Mouse (Mus musculus) T-helper 2 cell (primary cell): ENCODE data around the gene Mavs.
"Not testable (repeated sequence)": the region's sequence is repeated elsewhere in the genome, so short reads cannot be mapped to it uniquely, and the experiment has no call there.

ENCODE experiments used
- in situ Hi-C: fragments of 300-600 bp; cut with MboI, MseI; formaldehyde crosslinking; loops from one replicate; pipeline ENCODE4 v1.15.1; 2025; ENCODE audit warnings: high pct_unique_total_duplicates

Mavs gene

GRCm38 (mm10) chr2:131211026-131211615 is 22.7 kb upstream of the Mavs start:
- in situ Hi-C loops = loop anchor here (10.0 kb wide), 1 partner anchor 1054 kb away; the partner anchor contains the start of gene Cds2

GRCm38 (mm10) chr2:131213773-131214172 is 20.1 kb upstream of the Mavs start:
- in situ Hi-C loops = loop anchor here (10.0 kb wide), 1 partner anchor 1051 kb away; the partner anchor contains the start of gene Cds2

GRCm38 (mm10) chr2:131215941-131216858 is 17.7 kb upstream of the Mavs start:
- in situ Hi-C loops = loop anchor here (10.0 kb wide), 1 partner anchor 1049 kb away; the partner anchor contains the start of gene Cds2

DNA sequence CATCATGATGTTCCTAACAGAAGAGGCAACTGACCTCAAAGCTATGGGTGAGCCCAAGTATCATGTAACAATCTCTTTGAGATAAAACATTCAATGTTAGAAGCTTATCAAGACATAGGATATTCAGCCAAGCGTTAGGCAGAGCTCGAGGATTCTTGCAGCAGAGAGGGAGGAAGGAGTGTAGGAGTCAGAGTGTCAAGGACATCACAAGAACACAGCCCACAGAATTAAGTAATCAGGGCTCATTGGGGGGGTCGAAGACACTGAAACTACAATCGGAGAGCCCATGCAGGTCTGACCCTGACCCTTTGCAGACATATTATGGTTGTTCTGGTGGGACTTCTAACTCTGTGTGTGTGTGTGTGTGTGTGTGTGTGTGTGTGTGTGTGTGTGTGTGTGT is 13.8 kb upstream of the Mavs start:
- in situ Hi-C loops = no loop called here

- in situ Hi-C loops = no loop called here
Observed at GRCm38 (mm10) chr2:131221853-131222515, 11.9 kb upstream of the Mavs start.

GRCm38 (mm10) chr2:131222562-131222961 is 11.3 kb upstream of the Mavs start:
- in situ Hi-C loops = no loop called here

- in situ Hi-C loops = no loop called here
Observed at GRCm38 (mm10) chr2:131223569-131223968, 10.3 kb upstream of the Mavs start.

- in situ Hi-C loops = no loop called here
Observed at GRCm38 (mm10) chr2:131225178-131225577, 8.7 kb upstream of the Mavs start.

GRCm38 (mm10) chr2:131226669-131227068 is 7.2 kb upstream of the Mavs start:
- in situ Hi-C loops = not testable (repeated sequence)

- in situ Hi-C loops = no loop called here
Observed at GRCm38 (mm10) chr2:131227243-131227642, 6.6 kb upstream of the Mavs start.

DNA sequence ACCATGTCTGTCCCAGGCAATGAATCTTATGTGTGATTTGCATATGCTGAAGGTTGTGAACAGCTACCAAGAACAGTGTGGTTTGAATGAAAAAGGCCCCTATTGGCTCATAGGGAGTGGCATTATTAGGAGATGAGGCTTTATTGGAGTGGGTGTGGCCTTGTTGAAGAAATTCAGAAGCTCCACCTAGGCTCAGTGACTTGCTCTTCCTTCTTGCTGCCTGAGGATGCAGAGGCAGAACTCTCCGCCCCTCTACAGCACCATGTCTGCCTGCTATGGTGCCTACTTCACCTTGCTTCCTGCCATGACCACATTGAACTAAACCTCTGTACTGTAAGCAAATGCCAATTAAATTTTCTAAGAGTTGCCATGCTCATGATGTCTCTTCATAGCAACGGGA is 1.3 kb upstream of the Mavs start:
- in situ Hi-C loops = no loop called here

DNA sequence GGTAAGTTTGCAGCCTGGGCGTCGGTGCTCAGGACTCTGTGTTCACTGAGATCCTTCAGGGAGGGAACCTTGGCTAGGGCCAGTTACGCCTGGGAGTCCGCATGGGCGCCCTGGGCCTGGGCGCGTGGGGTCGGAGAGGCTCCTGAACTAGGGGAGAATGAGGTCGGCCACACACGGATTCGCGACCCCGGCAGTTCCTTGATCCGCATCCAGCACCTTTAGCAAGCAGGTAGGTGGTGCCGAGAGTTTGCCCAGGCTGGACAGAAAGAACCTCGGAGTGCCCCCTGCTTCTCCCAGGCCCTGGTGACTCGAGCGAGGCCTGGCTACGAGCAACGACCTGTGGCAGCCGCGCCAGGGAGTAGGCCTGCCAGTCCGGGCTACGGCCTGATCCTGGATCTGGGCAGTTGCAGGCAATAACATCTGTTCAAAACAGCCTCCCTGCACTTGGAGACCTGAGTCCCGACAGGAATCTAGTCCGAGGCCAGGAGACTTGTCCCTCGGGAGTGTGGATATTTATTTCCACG is 326 bp downstream of the Mavs start:
- in situ Hi-C loops = no loop called here

GRCm38 (mm10) chr2:131234970-131235635 is 1.2 kb downstream of the Mavs start:
- in situ Hi-C loops = no loop called here

DNA sequence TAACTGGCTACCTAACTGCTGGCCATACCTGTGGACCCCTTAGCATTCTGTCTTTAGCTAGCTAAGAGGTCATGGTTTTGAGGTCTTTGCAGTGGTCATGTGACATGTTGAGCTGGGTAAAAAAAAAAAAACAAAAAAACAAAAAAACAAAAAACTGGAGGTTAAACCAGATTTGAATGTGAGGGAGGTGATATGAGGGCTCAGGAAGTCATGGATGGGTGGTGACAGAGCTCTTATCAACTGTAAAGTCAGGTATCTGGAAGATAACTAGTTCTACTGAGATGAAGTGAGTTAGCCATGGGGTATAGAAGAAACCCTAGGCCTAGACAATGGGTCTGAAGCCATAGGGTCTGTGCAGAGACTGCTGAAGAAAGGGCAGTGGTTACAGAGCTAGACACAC is 8.3 kb downstream of the Mavs start:
- in situ Hi-C loops = no loop called here

GRCm38 (mm10) chr2:131242929-131243328 is 9.1 kb downstream of the Mavs start:
- in situ Hi-C loops = no loop called here

DNA sequence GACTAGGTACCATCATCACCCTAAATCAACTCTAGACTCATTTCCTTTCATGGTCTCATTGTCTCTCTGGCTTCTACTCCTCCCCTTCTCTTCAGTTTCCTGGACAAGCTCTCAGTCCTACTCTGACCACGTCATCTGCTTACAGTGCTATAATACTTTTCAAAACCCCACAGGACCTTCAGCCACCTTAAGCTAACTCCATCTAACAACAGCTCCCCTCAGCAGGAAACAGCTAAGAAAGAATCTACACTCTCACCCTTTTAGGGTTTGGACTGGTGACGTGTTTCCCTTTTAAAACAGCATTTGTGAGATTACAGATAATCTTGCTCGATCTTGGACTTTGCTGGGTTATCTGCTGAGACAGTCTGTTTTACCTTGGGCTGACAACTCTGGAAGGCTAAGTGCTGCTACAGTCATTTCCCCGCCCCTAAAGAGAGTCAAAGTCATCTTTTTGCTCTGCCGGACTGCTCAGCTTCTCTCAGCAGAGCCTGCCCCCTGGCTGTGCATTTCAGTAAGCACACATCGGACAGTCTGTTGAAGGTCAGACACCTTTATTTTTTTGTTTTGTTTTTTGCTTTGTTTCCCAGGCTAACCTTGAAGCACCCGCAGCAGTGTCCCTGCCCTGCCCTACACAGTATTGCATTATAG is 19.9 kb downstream of the Mavs start:
- in situ Hi-C loops = loop anchor here (5.0 kb wide), 1 partner anchor 157 kb away; no protein-coding TSS in a partner anchor

DNA sequence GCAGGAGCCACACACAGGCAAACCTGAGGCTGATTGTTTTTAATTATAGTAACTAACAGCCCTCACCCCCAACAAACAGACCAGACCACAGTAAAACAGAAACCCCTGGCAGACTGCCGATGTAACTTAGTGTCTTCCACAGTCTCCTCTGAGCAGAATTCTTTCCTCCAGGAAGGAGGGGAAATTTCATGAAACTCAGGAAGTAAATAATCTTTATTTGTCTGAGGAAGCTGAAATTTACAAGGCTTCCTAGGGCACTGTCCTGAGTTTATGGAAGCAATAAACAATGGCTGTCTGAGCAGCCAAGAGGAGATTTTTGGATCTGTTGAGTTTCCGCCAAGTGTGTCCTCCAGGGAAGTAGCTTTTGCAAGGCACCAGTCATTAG is 20.5 kb downstream of the Mavs start:
- in situ Hi-C loops = loop anchor here (5.0 kb wide), 1 partner anchor 157 kb away; no protein-coding TSS in a partner anchor

GRCm38 (mm10) chr2:131255738-131256137 is 21.9 kb downstream of the Mavs start:
- in situ Hi-C loops = no loop called here

DNA sequence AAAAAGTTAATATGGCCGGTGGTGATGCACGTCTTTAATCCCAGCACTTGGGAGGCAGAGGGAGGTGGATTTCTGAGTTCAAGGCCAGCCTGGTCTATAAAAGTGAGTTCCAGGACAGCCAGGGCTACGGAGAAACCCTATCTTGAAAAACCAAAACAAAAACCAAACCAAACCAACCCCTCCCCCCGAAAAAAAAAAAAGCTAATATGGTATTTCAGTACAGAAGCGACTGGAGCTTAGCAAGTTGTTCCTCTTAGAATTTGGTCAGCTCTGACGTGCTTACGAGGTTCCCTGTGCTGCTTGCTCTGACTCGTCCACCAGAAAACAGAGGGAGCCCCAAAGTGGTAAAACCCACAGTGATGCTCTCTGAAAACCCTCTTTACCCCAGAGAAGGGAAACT is 24.8 kb downstream of the Mavs start:
- in situ Hi-C loops = no loop called here

DNA sequence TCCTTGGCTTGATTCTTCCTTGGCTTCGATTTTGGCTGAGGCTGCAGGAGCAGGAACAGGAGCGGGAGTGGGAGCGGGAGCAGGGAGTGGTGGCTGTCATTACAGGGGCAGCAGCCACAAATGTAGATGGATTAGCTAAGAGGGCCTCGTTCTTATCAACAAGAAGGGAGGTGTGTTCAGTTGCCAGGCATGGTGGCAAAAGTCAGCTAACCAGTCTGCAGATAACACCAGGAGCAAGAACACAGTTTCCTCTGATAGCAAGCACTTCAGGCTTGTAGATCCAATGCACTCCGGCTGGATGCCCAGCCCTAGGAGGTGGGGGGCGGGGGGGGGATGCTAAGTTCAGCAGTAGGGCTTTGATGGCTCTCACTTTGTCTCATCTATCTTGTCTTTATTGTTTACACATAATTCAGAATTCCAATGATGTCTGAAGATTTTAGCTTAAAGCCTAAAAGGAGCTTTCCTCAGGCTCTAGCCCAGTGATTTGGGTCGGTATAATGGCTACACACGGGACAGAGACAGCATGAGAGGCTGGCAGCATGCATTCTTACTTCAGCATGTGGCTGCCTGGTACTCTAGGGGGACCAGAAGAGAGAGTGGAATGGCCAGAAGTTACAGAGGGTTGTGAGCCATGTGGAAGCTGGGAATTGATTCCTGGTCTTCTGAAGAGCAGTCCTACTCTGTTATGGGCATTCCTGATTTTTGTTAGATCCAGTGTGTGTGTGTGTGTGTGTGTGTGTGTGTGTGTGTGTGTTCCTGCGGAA is 26.9 kb downstream of the Mavs start:
- in situ Hi-C loops = no loop called here
